Mouse (Mus musculus) thymus, adult 2 months (tissue): ENCODE data around the gene Kctd19.

Experiments
- CTCF ChIP-seq: fragments of 200-500 bp; IDR thresholded peaks from 2 replicates; pipeline ENCODE4 v1.5.1; 2012; ENCODE audit warnings: mild to moderate bottlenecking, control low read depth, low read length, moderate library complexity, borderline replicate concordance; ENCODE audit not compliant: control insufficient read depth, poor library complexity, insufficient read depth; ENCODE audit errors: extremely low read depth
- POLR2A ChIP-seq: fragments of 200-500 bp; IDR thresholded peaks from 2 replicates; pipeline ENCODE4 v1.6.1; 2012; ENCODE audit warnings: mild to moderate bottlenecking, low read length, control low read depth, moderate library complexity; ENCODE audit not compliant: control insufficient read depth, poor library complexity, insufficient read depth; ENCODE audit errors: extremely low read depth

GRCm38 (mm10) chr8:105372473-105372872 lies 40.8 kb downstream of the Kctd19 start:
- no peak for TF ChIP-seq POLR2A
- no peak for TF ChIP-seq CTCF
